Mouse (Mus musculus) heart, embryonic 13.5 days (tissue): ENCODE data around the gene Syne1. TPM values are rescaled to one million over a fixed set of nuclear protein-coding genes. Genes with fewer than 3 reads are reported as not detected.

ENCODE experiments used
- ATAC-seq: fragments of 200-750 bp; cut with Nextera tagmentation; 2 replicates; pipeline ENCODE4 v1.8.0; 2017; ENCODE audit warnings: moderate TSS enrichment; ENCODE audit not compliant: insufficient number of reproducible peaks, low FRiP score, low TSS enrichment; ENCODE audit errors: extremely low read depth
- H3K27ac ChIP-seq: fragments of 300-500 bp; sonication (generic); replicated peaks from 2 replicates; pipeline ENCODE4 v1.5.1; 2015; ENCODE audit warnings: moderate library complexity, mild to moderate bottlenecking, inconsistent platforms
- H3K27me3 ChIP-seq: fragments of 300-500 bp; sonication (generic); replicated peaks from 2 replicates; pipeline ENCODE4 v1.6.1; 2015; ENCODE audit warnings: mild to moderate bottlenecking, inconsistent platforms
- H3K36me3 ChIP-seq: fragments of 300-500 bp; sonication (generic); 2 replicates; pipeline ENCODE4 v1.6.1; 2015; ENCODE audit warnings: mild to moderate bottlenecking, inconsistent platforms
- H3K4me1 ChIP-seq: fragments of 300-500 bp; sonication (generic); 2 replicates; pipeline ENCODE4 v1.6.1; 2015; ENCODE audit warnings: inconsistent platforms
- H3K4me2 ChIP-seq: fragments of 300-500 bp; sonication (generic); 2 replicates; pipeline ENCODE4 v1.6.1; 2015; ENCODE audit warnings: inconsistent platforms, mild to moderate bottlenecking, moderate library complexity
- H3K4me3 ChIP-seq: fragments of 300-500 bp; sonication (generic); 2 replicates; pipeline ENCODE4 v1.5.1; 2015; ENCODE audit warnings: moderate library complexity, mild to moderate bottlenecking, inconsistent platforms
- H3K9ac ChIP-seq: fragments of 300-500 bp; sonication (generic); 2 replicates; pipeline ENCODE4 v1.6.1; 2015; ENCODE audit warnings: inconsistent platforms, mild to moderate bottlenecking, moderate library complexity
- H3K9me3 ChIP-seq: fragments of 300-500 bp; sonication (generic); 2 replicates; pipeline ENCODE4 v1.6.1; 2016; ENCODE audit warnings: inconsistent platforms
- WGBS: fragments of 180-500 bp; shearing (Covaris S2); methylation state at CpG from one replicate; pipeline ENCODE4 v1.1.7; 2015; ENCODE audit warnings: mixed read lengths; 5-methylcytosine and 5-hydroxymethylcytosine counted together
- polyA plus RNA-seq: library from polyadenylated mRNA; unstranded; fragments of >200 nt; fragmentation: Nextera tagmentation; extraction: Ambion mirVana; gene quantifications from 2 replicates; pipeline ENCODE4 v1.2.1, GENCODE M21; 2015

Gene Syne1
- polyA plus RNA-seq, 1 experiment from 2014 or later: 14.6 TPM

DNA sequence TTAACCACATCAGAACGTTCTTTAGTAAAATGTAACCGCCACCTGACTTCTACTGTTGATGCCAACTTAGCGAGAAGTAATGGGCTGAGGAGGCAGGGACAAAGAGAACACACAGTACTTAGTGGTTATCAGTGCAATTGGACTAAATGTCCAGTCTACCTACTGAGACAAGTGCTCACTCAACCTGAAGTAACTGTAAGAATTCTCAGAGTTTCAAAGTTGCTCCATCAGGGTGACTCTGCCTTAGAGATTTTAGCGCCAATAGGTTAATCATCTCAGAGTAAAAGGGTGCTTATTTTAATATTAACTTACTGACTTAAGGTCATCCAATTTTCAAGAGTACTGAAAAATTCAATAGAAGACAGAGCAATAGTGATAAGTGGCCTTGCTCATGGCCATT, 525.4 kb downstream of the Syne1 start:
- H3K4me3 ChIP-seq: no peak overlapping the region
- no peaks in the 10 kb centered on the region for H3K9me3 ChIP-seq
- no peaks in the 10 kb centered on the region for H3K27me3 ChIP-seq
- peaks cover 74% of the 10 kb centered on the region for H3K36me3 ChIP-seq
- H3K4me2 ChIP-seq: no peak overlapping the region
- H3K4me1 ChIP-seq: no peaks in the 10 kb centered on the region
- no peak overlapping the region for H3K27ac ChIP-seq
- H3K9ac ChIP-seq: no peak overlapping the region
- ATAC-seq: no peak
- WGBS: 84% methylated on average over 4 of the region's 4 CpGs

DNA sequence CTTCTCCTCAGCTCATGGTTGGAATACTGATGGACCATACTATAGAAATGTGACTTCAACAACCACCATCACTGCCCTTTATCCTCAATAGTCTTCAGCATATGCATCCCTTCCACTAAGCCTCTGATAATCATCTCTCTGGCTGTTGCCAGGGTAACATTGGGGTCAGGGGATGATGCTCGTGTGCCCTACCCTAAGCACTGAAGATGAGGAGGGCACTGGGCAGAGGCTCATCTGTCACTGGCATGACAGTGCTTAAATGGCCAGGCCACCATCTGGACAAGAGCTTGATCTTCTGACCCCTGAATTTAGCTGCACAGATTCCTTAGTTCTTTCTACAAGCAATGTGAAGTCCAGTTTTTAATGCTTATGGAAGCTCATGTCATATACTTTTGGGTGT, 534.1 kb downstream of the Syne1 start:
- Histone ChIP-seq H3K4me1 (no peaks in the 10 kb centered on the region), H3K4me2 (no peak overlapping the region), H3K27me3 (no peaks in the 10 kb centered on the region), H3K27ac (no peak overlapping the region), H3K4me3 (no peak overlapping the region), H3K36me3 (peaks cover 18% of the 10 kb centered on the region), H3K9me3 (peaks cover 8% of the 10 kb centered on the region; the same call in 1 of the 2 replicates), H3K9ac (no peak overlapping the region)
- ATAC-seq: no peak
- WGBS: 71% methylated on average over 1 of the region's 1 CpGs

DNA sequence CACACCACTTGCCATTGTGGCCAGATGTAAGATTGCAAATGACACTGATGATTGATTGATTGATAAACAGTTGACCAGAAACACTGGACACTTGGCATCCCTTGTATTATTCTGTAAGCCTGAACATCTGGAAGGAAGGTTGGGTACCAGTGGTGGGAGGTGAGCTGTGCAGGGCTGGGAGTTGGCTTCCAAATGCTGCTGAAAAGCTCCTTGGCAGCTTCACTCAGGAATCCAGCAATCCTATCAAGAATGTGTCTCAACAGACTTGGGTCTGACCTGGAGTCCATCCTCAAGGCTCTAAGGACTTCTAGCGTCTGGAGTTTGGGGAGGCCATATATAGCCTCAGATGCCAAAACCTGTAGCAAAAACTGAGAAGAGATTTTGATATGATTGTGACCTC, 536.3 kb downstream of the Syne1 start:
- Histone ChIP-seq H3K27me3 (no peaks in the 10 kb centered on the region), H3K4me3 (no peak overlapping the region), H3K4me2 (no peak overlapping the region), H3K27ac (no peak overlapping the region), H3K9ac (no peak overlapping the region), H3K36me3 (no peaks in the 10 kb centered on the region), H3K4me1 (no peaks in the 10 kb centered on the region), H3K9me3 (peaks cover 8% of the 10 kb centered on the region; the same call in 1 of the 2 replicates)
- 77% methylated on average over 1 of the region's 1 CpGs for WGBS
- ATAC-seq: no peak

DNA sequence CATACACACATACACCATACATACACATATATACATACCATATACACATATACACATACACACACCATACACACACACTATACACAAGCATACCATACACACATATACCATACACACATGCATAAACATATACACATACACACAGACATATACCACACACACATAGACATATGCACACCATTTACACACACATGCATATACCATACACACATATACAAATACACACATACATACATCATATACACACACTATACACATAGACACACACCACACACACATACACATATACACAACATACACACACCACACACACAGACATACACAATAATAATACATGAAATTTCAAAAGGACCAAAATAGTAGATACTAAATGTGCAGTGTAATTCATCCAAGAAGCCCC, 539.3 kb downstream of the Syne1 start:
- H3K9ac ChIP-seq: no peak overlapping the region
- H3K4me2 ChIP-seq: no peak overlapping the region
- no peak overlapping the region for H3K4me3 ChIP-seq
- peaks cover 8% of the 10 kb centered on the region; the same call in 1 of the 2 replicates for H3K9me3 ChIP-seq
- H3K4me1 ChIP-seq: no peaks in the 10 kb centered on the region
- ATAC-seq: no peak
- no peaks in the 10 kb centered on the region for H3K27me3 ChIP-seq
- H3K27ac ChIP-seq: no peak overlapping the region
- no peaks in the 10 kb centered on the region for H3K36me3 ChIP-seq

DNA sequence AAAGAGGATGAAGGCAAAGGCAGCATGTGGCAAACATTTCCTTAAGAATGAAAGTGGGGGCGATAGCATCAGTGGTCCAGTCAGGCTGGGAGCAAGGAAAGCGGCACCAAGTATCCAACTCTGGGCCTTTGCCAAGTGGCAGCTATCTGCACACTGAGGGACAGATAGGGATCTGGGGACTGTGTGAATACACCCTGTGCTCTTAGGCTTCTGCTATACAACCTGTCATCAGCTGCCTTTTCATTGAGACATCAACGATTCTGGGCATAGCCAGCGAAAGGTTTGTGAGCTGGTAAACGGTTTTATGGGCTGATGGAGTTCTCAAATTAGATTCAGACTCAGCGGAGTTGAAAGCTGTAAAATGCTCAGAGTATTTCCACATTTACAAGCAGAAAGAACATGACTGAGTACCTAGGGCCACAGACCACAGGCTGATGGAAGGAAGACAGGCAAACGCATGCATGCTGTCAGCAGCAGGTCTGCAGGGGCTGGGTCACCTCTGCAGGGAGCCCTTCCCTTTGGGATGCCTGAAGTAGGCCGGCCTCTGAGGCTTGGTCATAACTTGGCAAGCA, 542.4 kb downstream of the Syne1 start:
- Histone ChIP-seq H3K36me3 (no peaks in the 10 kb centered on the region), H3K27me3 (no peaks in the 10 kb centered on the region), H3K4me2 (no peak overlapping the region), H3K9me3 (0 out of 2 replicates have a peak, but pooled peaks cover 3% of the 10 kb centered on the region), H3K4me1 (no peaks in the 10 kb centered on the region), H3K27ac (no peak overlapping the region), H3K9ac (no peak overlapping the region), H3K4me3 (no peak overlapping the region)
- WGBS: 60% methylated on average over 8 of the region's 8 CpGs
- no peak for ATAC-seq

DNA sequence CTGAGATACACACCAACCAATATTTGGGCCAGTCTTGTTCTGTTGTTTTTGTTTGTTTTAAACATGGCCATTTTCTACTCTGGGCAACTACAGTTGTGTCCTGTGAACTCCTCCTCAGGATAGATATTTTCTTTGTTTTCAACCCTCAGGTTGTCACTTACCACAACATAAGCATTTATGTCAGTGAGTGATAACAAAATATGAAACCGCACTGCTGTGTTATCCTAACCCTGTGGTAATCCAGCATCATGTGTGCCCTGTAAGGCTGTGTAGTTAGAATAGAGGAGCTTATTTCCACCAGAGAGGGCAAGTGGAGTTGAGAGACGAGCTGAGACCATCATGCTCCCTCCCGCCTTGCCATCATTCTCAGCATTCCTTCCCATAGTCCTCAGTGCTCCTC, 554.7 kb downstream of the Syne1 start:
- WGBS: 78% methylated on average over 3 of the region's 3 CpGs
- no peak for ATAC-seq
- Histone ChIP-seq H3K27me3 (no peaks in the 10 kb centered on the region), H3K4me2 (no peak overlapping the region), H3K27ac (no peak overlapping the region), H3K4me3 (no peak overlapping the region), H3K9ac (no peak overlapping the region), H3K9me3 (no peaks in the 10 kb centered on the region), H3K36me3 (no peaks in the 10 kb centered on the region), H3K4me1 (peaks cover 8% of the 10 kb centered on the region)

DNA sequence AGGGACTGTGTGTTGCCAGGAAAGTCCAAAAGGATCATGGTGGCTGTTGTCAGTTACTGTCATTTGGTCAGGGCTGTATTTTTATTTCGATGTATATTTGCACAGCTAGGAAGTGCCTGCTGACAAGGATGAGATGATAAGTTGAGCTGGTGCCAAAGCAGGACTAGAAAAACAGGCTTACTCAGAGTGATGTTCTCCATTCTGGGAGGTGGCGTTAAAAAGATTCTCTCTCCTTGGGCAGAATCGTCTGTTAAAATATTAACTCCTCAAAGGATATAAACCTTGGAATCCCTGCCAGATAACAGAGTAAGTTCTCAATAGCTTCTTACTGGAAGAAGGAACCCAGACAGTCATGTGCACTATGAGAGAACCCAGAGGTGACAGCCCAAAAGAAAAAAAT, 557.5 kb downstream of the Syne1 start:
- Histone ChIP-seq H3K4me2 (no peak overlapping the region), H3K27me3 (no peaks in the 10 kb centered on the region), H3K36me3 (no peaks in the 10 kb centered on the region), H3K9ac (no peak overlapping the region), H3K4me1 (peaks cover 8% of the 10 kb centered on the region), H3K27ac (no peak overlapping the region), H3K9me3 (no peaks in the 10 kb centered on the region), H3K4me3 (no peak overlapping the region)
- WGBS: 52% methylated on average over 3 of the region's 3 CpGs
- no peak for ATAC-seq

DNA sequence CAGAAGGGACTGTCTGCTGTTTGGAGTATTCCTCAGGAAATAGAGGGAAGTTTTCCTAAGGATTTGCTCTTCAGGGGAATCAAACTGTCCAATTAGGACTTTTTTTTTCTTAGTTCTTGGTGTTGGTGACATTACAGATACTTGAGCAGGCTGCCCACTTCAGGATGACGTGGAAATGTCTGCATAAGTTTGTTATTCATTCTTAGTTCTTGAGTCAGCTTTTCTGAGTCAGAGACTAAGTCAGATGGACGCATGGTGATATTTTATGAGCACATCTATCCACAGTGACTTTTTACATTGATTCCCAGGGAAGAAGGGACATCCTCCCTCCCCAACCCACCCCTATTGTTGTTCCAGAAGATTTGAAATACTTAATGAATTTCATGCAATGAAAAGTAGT, 567.4 kb downstream of the Syne1 start:
- ATAC-seq: no peak

DNA sequence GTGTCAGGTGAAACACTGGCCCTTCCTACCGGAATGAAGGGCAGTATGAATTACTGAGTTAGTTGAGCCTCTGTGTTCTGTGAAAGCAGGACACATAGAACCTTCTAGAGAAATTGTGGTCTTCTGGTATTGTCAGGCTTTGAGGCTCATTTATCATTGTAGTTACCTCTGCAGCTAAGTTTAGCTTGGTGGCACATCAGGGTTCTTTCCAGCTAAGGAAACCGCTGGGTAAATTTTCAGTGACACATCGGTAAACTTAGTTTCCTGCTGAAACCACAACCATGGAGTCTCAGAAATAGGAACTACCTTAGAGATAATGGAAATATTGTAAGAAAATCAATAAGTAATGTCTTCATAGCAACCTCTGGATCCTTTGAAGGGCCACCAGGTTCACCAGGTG, 573.9 kb downstream of the Syne1 start:
- WGBS: 85% methylated on average over 3 of the region's 3 CpGs
- no peaks in the 10 kb centered on the region for H3K4me1 ChIP-seq
- ATAC-seq: no peak
- H3K27ac ChIP-seq: no peak overlapping the region
- no peak overlapping the region for H3K4me3 ChIP-seq
- no peaks in the 10 kb centered on the region for H3K36me3 ChIP-seq
- H3K9me3 ChIP-seq: no peaks in the 10 kb centered on the region
- H3K4me2 ChIP-seq: no peak overlapping the region
- H3K27me3 ChIP-seq: no peaks in the 10 kb centered on the region
- no peak overlapping the region for H3K9ac ChIP-seq

More for the DNA sequence above, 567.4 kb downstream of the Syne1 start:
- H3K4me2 ChIP-seq: no peak overlapping the region
- no peaks in the 10 kb centered on the region for H3K27me3 ChIP-seq
- H3K9me3 ChIP-seq: no peaks in the 10 kb centered on the region
- H3K4me1 ChIP-seq: no peaks in the 10 kb centered on the region
- H3K27ac ChIP-seq: no peak overlapping the region
- no peaks in the 10 kb centered on the region for H3K36me3 ChIP-seq
- no peak overlapping the region for H3K9ac ChIP-seq
- no peak overlapping the region for H3K4me3 ChIP-seq
- WGBS: 54% methylated on average over 2 of the region's 2 CpGs

DNA sequence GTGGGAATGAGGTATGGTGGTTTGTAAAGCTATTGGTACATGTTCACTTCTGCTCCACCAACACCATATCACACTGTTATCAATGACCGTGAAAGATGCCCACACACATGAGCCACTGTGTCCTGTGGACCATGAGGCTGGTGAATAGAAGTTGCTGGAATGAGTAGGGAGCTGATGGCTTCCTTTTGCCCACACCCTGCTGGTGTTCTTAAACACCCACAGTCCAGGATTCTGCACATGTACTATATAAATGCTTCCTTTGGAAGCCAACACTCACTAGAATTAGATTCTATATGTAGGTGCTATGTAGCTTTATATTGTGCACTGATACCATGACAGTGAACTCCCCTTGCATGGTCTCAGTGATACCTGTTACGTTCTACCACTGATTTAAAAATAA, 574.7 kb downstream of the Syne1 start:
- Histone ChIP-seq H3K36me3 (no peaks in the 10 kb centered on the region), H3K9ac (no peak overlapping the region), H3K4me1 (no peaks in the 10 kb centered on the region), H3K4me3 (no peak overlapping the region), H3K4me2 (no peak overlapping the region), H3K27ac (no peak overlapping the region), H3K27me3 (no peaks in the 10 kb centered on the region), H3K9me3 (no peaks in the 10 kb centered on the region)
- WGBS: 67% methylated on average over 2 of the region's 2 CpGs
- ATAC-seq: no peak

DNA sequence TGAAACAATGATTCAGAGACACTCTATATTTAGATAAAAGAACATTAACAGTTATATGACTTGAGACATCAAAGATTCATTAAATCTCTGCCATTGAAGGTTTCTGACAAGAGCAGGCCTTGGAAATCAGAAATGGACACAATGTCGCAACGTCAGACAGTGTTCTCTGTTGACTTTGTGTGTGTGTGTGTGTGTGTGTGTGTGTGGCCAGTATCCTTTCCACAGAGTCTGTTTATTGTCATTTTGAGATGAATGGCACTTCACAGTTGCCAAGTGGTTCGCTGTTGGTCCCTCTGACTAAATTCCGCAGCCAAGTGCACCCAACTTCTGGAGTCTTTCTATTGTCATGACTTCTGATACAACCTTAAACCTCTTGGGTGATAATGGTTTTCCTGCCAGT, 577.0 kb downstream of the Syne1 start:
- Histone ChIP-seq H3K9me3 (no peaks in the 10 kb centered on the region), H3K36me3 (no peaks in the 10 kb centered on the region), H3K9ac (no peak overlapping the region), H3K4me2 (no peak overlapping the region), H3K27me3 (no peaks in the 10 kb centered on the region), H3K4me1 (no peaks in the 10 kb centered on the region), H3K27ac (no peak overlapping the region), H3K4me3 (no peak overlapping the region)
- WGBS: 67% methylated on average over 4 of the region's 4 CpGs
- ATAC-seq: no peak

DNA sequence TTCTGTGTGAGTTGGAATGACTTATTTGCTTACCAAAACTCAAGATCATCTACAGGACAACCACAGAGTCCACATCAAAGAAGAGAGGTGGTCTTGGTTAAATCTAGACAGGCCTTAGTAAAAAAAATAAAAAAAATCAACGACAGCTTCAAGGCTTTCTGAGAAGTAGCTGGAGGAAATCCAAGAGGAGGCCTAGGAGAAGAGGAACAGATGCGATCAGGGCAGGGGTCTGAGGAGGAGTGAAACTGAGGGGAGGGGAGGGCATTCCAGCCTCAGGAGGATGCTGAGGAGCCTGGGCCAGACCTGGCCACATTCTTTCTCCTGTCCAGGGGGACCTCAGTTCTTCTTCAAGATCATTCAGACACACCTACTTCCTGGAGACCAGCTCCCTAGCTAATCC, 579.3 kb downstream of the Syne1 start:
- H3K4me2 ChIP-seq: no peak overlapping the region
- H3K9me3 ChIP-seq: no peaks in the 10 kb centered on the region
- H3K4me3 ChIP-seq: no peak overlapping the region
- H3K36me3 ChIP-seq: no peaks in the 10 kb centered on the region
- H3K27ac ChIP-seq: no peak overlapping the region
- H3K4me1 ChIP-seq: no peaks in the 10 kb centered on the region
- no peak for ATAC-seq
- 57% methylated on average over 2 of the region's 2 CpGs for WGBS
- H3K27me3 ChIP-seq: no peaks in the 10 kb centered on the region
- no peak overlapping the region for H3K9ac ChIP-seq
